Mouse (Mus musculus): ENCODE measurements around the gene H2afz. TPM values are rescaled to one million over a fixed set of nuclear protein-coding genes. Genes with fewer than 3 reads are reported as not detected.
A peak's percentile ranks its signal among the peaks of the same experiment; 100 is the strongest.

H2afz gene
- polyA plus RNA-seq (2012; ENCODE audit: insufficient read depth, insufficient read length, low replicate concordance, missing spikeins): not detected in 2 replicates

DNA sequence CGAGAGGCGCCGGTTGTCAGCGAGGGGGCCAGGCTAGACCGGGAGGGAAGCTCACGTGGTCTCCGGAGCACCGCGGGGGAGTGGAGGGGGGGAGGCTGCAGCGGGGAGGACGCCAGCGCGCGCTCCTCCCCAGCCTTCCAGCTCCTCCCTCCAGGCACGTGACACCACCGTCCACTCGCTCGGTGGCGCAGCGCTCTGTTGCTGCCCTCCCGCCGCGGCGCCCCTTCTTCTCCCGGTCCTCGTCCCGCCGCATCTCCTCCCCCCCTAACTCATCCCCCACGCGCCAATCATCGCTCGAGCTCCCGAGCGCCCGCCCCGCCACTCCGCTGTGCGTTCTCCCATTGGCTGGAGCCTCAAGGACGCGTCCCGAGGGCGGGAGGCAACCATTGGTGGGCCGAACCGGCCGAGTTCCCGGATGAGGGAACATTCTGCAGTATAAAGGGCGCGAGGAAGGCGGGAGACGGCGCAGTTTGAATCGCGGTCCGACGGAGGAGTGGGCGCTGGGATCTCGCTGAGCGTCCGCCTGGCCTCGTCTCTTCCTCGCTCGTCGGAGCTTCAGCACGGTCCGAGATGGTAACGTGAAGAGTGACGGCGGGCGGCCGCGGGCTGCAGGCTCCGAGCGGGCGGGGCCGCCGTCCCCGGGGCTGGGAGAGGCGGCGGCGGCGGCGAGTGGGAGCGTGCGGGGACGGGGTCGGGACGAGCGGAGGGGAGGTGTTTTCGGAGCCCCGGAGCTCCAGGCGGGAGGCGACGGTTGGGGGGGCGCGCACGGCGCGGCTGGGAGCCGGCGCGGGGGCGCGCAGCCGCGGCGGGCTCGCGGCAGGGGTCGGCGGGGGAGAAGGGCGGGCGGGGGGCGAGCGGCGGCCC lies at the start of gene H2afz:
TSS of gene H2afz (plus strand) at position 364 of the 864 bp plus-strand sequence.
- WGBS: 3% methylated on average over 105 of the region's 115 CpGs
- H3K4me3 ChIP-seq (ENCODE audit: insufficient read depth, low read depth, low read length): peak within 1 kb of the TSS; percentile 84
- TF ChIP-seq POLR2A (IDR thresholded peaks at IDR 0.05; ENCODE audit: insufficient read depth, low read depth, low read length) (peak; percentile 88), CTCF (IDR thresholded peaks at IDR 0.05; ENCODE audit: insufficient read depth, low read depth, low read length) (no peak)
- 0 out of 2 replicates have a peak, but pooled peaks cover 3% of the 10 kb centered on the region for H3K4me1 ChIP-seq (ENCODE audit: control insufficient read depth, insufficient read depth, low read length)
- H3K27ac ChIP-seq (ENCODE audit: insufficient read depth, low read depth, low read length): peak within 1 kb of the TSS; percentile 88

DNA sequence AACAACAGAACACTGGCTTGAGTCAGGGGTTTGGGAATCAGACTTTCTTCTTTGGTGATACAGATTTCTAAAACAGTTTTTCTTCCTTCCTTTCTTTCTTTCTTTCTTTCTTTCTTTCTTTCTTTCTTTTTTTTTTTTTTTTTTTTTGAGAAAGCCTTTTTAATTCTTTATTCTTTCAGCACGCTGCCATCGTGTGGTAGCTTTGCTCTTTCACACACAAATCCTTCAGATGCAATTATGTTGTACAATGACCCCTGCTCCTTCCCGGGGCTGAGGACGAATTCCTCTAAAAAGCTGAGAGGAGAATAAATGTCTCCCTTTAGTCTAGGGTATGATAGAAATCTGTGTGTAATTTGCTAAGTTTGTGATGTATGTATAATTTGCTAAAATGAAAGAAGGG lies 45.6 kb upstream of the H2afz start:
- Histone ChIP-seq H3K4me3 (ENCODE audit: insufficient read depth, low read depth, low read length) (no peak overlapping the region), H3K27ac (ENCODE audit: insufficient read depth, low read depth, low read length) (no peak overlapping the region), H3K4me1 (ENCODE audit: control insufficient read depth, insufficient read depth, low read length) (no peaks in the 10 kb centered on the region)
- TF ChIP-seq CTCF (IDR thresholded peaks at IDR 0.05; ENCODE audit: insufficient read depth, low read depth, low read length) (no peak), POLR2A (IDR thresholded peaks at IDR 0.05; ENCODE audit: insufficient read depth, low read depth, low read length) (no peak)
- WGBS: 12% methylated on average over 4 of the region's 4 CpGs

DNA sequence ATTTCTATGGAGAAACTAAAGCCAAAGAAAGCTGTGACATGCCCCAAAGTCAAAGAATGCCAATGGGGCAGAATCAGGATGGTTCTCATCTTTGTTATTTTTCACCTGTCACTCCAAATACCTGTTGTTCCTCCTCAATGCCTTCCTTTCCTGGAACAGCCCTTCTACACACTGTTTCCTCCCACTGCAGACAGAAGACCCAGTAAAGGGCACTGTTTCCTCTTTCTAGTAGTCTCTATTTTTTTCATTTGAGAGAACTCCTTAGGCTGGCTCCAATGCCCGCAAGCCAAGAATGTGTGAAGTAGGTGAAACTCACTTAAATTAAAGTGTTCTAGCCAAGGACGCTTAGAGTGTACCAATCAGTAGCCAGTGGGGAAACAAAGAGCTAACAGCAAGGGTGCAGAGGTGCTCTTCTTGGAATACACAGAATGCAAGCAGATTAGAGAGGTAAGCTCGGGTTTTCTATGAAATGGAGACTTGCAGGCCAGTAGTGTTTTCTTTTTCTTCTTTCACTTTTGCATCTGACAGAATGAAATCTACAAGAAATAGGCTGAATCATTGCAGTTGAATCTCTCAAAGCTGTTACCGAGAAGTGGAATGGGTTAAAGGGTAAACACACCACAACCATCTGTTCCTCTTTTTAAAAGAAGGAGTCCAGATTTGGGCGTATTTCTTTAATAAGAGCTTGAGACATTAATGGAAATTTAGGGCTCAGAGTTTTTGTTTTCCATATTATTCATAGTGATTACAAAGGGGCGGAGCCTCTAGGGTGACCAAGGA lies 43.4 kb upstream of the H2afz start:
- H3K4me3 ChIP-seq (ENCODE audit: insufficient read depth, low read depth, low read length): no peak overlapping the region
- no peak overlapping the region for H3K27ac ChIP-seq (ENCODE audit: insufficient read depth, low read depth, low read length)
- 86% methylated on average over 6 of the region's 6 CpGs for WGBS
- TF ChIP-seq POLR2A (IDR thresholded peaks at IDR 0.05; ENCODE audit: insufficient read depth, low read depth, low read length) (no peak), CTCF (IDR thresholded peaks at IDR 0.05; ENCODE audit: insufficient read depth, low read depth, low read length) (no peak)
- H3K4me1 ChIP-seq (ENCODE audit: control insufficient read depth, insufficient read depth, low read length): no peaks in the 10 kb centered on the region

DNA sequence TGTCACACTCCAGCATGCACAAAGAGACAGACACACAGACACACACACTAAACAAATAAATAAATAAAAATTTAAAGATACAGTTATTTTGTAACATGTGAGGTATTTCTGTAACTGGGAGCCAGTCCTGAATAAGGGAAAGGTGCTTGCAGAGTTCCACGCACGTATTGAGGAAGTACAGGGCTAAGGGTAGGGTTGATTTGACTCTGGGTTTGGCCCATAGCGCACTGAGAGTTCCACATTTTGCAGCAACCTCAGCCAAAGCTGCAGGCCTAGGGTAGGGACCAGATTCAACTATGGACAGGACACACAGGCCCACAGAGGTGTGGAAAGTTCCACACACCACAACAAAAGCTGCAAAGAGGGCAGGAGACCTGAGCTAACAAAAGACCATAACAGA lies 41.0 kb upstream of the H2afz start:
- Histone ChIP-seq H3K27ac (ENCODE audit: insufficient read depth, low read depth, low read length) (no peak overlapping the region), H3K4me3 (ENCODE audit: insufficient read depth, low read depth, low read length) (no peak overlapping the region), H3K4me1 (ENCODE audit: control insufficient read depth, insufficient read depth, low read length) (no peaks in the 10 kb centered on the region)
- 94% methylated on average over 3 of the region's 3 CpGs for whole genome bisulfite sequencing
- no peak for TF ChIP-seq POLR2A (IDR thresholded peaks at IDR 0.05; ENCODE audit: insufficient read depth, low read depth, low read length)
- no peak for TF ChIP-seq CTCF (IDR thresholded peaks at IDR 0.05; ENCODE audit: insufficient read depth, low read depth, low read length)

DNA sequence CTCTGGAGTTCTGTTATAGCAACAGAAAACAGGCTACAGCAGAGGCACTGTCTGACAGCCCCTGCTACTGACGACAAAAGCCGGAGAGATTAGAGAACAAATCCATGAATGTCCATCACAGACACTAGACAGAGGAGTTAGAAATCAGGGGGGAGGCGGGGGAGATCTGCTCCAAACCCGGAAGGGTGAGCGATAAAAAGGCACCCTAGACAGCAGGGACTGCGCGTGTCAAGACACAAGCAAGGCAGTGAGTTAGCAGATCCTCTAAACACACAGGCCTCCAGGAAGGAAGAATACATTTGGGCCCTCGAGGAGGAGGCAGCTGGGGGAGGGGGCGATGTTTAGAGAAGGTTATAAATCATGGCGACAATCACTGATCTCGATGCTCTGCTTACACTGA lies 36.6 kb upstream of the H2afz start:
- WGBS: 63% methylated on average over 11 of the region's 11 CpGs
- no peaks in the 10 kb centered on the region for H3K4me1 ChIP-seq (ENCODE audit: control insufficient read depth, insufficient read depth, low read length)
- TF ChIP-seq CTCF (IDR thresholded peaks at IDR 0.05; ENCODE audit: insufficient read depth, low read depth, low read length) (no peak), POLR2A (IDR thresholded peaks at IDR 0.05; ENCODE audit: insufficient read depth, low read depth, low read length) (no peak)

DNA sequence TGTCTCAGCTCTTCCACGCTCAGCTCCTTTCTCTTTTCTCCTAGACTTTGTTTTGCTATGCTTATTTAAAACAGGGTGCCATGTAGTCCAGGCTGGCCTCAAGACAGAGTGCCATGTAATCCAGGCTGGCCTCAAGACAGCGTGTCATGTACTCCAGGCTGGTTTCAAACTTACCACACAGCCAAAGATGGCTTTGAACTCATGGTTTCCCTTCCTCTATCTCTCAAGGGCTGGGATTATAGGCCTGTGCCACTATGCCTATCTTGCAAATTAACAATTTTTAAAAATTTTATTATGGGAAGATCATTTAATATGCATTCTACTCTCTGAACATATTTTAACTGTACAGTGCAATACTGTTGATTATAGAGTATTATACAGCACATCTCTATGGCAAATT lies 33.1 kb upstream of the H2afz start:
- Histone ChIP-seq H3K4me1 (ENCODE audit: control insufficient read depth, insufficient read depth, low read length) (no peaks in the 10 kb centered on the region), H3K4me3 (ENCODE audit: insufficient read depth, low read depth, low read length) (no peak overlapping the region), H3K27ac (ENCODE audit: insufficient read depth, low read depth, low read length) (no peak overlapping the region)
- TF ChIP-seq POLR2A (IDR thresholded peaks at IDR 0.05; ENCODE audit: insufficient read depth, low read depth, low read length) (no peak), CTCF (IDR thresholded peaks at IDR 0.05; ENCODE audit: insufficient read depth, low read depth, low read length) (no peak)
- 98% methylated on average over 2 of the region's 2 CpGs for WGBS

More for the DNA sequence above, 36.6 kb upstream of the H2afz start:
- no peak overlapping the region for H3K4me3 ChIP-seq (ENCODE audit: insufficient read depth, low read depth, low read length)
- no peak overlapping the region for H3K27ac ChIP-seq (ENCODE audit: insufficient read depth, low read depth, low read length)

DNA sequence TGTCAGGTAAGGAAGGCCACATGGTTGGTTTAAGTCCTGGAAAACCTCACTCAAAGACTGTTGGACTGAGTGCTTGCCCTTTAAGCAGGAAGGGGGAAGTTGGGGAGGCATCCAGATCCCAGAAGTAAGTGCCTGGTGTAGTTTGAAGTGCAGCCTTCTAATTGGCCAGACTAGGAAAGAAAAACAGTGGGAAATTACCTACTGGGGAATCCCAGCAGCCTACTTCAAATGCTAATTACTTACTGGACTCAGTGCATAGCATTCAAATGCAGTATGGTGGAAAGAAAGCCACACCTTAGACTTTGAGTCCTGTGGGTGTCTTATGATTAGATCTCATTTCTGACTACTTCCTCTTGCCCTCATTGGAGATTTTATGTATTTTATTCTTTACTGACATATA lies 31.2 kb upstream of the H2afz start:
- TF ChIP-seq CTCF (IDR thresholded peaks at IDR 0.05; ENCODE audit: insufficient read depth, low read depth, low read length): no peak
- no peak for TF ChIP-seq POLR2A (IDR thresholded peaks at IDR 0.05; ENCODE audit: insufficient read depth, low read depth, low read length)
- Histone ChIP-seq H3K4me3 (ENCODE audit: insufficient read depth, low read depth, low read length) (no peak overlapping the region), H3K27ac (ENCODE audit: insufficient read depth, low read depth, low read length) (no peak overlapping the region)

DNA sequence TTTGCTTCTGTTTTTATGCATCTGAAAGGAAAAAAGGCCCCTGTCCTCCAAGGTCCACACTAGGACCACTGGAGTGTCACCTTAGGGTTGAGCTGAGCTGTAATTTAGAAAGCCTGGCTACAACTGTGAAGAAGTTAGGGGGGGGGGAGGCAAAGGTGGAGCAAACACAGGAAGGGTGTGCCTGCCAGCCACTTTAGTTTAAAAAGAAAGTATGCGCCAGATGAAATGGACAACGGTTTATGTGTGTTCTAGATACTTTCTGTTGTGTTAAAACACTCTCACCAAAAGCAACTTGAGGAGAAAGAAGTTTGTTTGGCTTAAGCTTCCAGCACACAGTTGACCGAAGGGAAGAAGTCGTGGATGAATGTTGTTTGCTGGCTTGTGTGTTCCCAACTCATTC lies 30.6 kb upstream of the H2afz start:
- H3K4me1 ChIP-seq (ENCODE audit: control insufficient read depth, insufficient read depth, low read length): no peaks in the 10 kb centered on the region
- no peak overlapping the region for H3K27ac ChIP-seq (ENCODE audit: insufficient read depth, low read depth, low read length)
- WGBS: 79% methylated on average over 4 of the region's 4 CpGs
- H3K4me3 ChIP-seq (ENCODE audit: insufficient read depth, low read depth, low read length): no peak overlapping the region
- no peak for TF ChIP-seq POLR2A (IDR thresholded peaks at IDR 0.05; ENCODE audit: insufficient read depth, low read depth, low read length)
- no peak for TF ChIP-seq CTCF (IDR thresholded peaks at IDR 0.05; ENCODE audit: insufficient read depth, low read depth, low read length)

More for the DNA sequence above, 31.2 kb upstream of the H2afz start:
- no peaks in the 10 kb centered on the region for H3K4me1 ChIP-seq (ENCODE audit: control insufficient read depth, insufficient read depth, low read length)

DNA sequence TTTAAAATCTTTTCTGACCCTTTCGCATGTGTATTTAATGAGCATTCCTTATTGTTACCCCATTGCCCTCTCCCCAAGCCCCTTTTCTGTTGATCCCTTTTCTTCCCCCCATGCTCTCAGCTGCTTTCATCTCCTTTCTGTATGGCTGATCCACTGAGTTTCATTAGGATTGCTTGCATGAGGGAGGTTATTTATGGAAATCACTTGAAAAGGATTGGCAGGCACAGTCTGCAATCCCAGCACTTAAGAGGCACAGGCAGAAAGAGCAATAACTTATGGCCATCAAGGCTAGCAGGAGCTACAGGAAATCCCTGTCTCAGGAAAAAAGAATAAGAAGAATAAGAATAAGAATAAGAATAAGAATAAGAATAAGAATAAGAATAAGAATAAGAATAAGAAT lies 27.7 kb upstream of the H2afz start:
- Histone ChIP-seq H3K27ac (ENCODE audit: insufficient read depth, low read depth, low read length) (no peak overlapping the region), H3K4me3 (ENCODE audit: insufficient read depth, low read depth, low read length) (no peak overlapping the region), H3K4me1 (ENCODE audit: control insufficient read depth, insufficient read depth, low read length) (no peaks in the 10 kb centered on the region)
- WGBS: 64% methylated on average over 1 of the region's 1 CpGs
- TF ChIP-seq CTCF (IDR thresholded peaks at IDR 0.05; ENCODE audit: insufficient read depth, low read depth, low read length) (no peak), POLR2A (IDR thresholded peaks at IDR 0.05; ENCODE audit: insufficient read depth, low read depth, low read length) (no peak)
